Mouse (Mus musculus): ENCODE data around the gene Olfr1202.

- TF ChIP-seq POLR2A (IDR thresholded peaks at IDR 0.05; ENCODE audit: insufficient read depth, low read depth, low read length): no peak
- no peak for TF ChIP-seq CTCF (IDR thresholded peaks at IDR 0.05; ENCODE audit: insufficient read depth, low read depth, low read length)
Observed at GRCm38 (mm10) chr2:88814196-88814595, at the start of gene Olfr1202.

Measured in olfactory bulb, adult 2 months (tissue).